Mouse (Mus musculus) testis, postnatal 10 days (tissue): ENCODE measurements around the gene Olfr371.

Source experiments
- DNase-seq: peaks from one replicate; pipeline ENCODE4 v3.0.0; 2021; ENCODE audit warnings: low spot score

Olfr371 gene

GRCm38 (mm10) chr8:85225688-85226087, at the start of gene Olfr371:
TSS of gene Olfr371 (plus strand) at chr8:85225988.
- no peak for DNase-seq

- no peak for DNase-seq
These were observed 33.4 kb upstream of the Olfr371 start for GRCm38 (mm10) chr8:85192346-85192745.

GRCm38 (mm10) chr8:85220220-85220619, 5.6 kb upstream of the Olfr371 start:
- DNase-seq = no peak

DNA sequence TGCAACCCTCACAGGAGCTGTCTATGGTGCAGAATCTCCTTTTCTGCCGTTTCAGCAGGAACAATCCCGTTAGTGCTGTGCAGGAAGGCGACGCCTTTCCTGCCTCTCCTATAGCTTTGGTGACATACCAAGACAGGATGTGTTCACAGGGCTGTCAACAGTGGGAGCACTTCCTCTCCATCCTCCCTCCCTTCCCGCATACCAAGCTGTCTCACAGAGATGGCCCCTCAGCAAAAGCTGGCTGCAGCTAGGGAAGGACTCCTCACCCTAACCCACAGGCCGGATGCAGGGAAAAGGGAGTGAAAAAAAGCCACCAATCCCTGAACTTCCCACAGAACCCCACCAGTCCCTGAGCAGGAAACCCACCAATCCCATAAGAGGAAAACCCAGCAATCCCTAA, 4.8 kb upstream of the Olfr371 start:
- DNase-seq = no peak

- DNase-seq = no peak
These were observed 1.5 kb downstream of the Olfr371 start for GRCm38 (mm10) chr8:85227297-85227696.
